10 mouse cellular contexts compared by ENCODE assay signal in genomic region chr5:107847349-107847748, GRCm38 (mm10). TPM values are rescaled to one million over a fixed set of nuclear protein-coding genes. Genes with fewer than 3 reads are reported as not detected.
DNase-seq lines count a peak whose midpoint lies in the region; ATAC-seq and TF ChIP-seq lines count a peak whose summit lies in the region.
"Had no signal": no experiment of that assay in that cellular context is flagged by ENCODE, and none has a peak within 500 bp of the region (broad histone marks: within the 10 kb centered on the region; RNA-seq: fewer than 3 reads in every experiment).

No protein-coding gene starts in this region.

- no peak overlapping the region for H3K4me3 ChIP-seq in kidney, adult 2 months (ENCODE audit: insufficient read depth, low read depth, low read length)
- no peak overlapping the region for H3K4me3 ChIP-seq in kidney, embryonic 14.5 days (ENCODE audit: low read length)
- H3K4me3 ChIP-seq in forebrain, embryonic 16.5 days (replicated peaks; ENCODE audit: low read length), result no peak overlapping the region
- H3K4me3 ChIP-seq: megakaryocyte, embryonic 14.5 days had no signal

- intact Hi-C loops in heart, postnatal 14 days (cut with DNase I), result no loop called here

- H3K27ac ChIP-seq in kidney, adult 2 months (ENCODE audit: insufficient read depth, low read depth, low read length), result no peak overlapping the region
- no peak overlapping the region for H3K27ac ChIP-seq in kidney, embryonic 14.5 days (ENCODE audit: low read depth, low read length)
- no peak overlapping the region for H3K27ac ChIP-seq in forebrain, embryonic 16.5 days (ENCODE audit: low read length)

- no peak for ATAC-seq in kidney, embryonic 14.5 days (ENCODE audit: low FRiP score, low TSS enrichment)
- no peak for ATAC-seq in forebrain, embryonic 16.5 days

- no peak for TF ChIP-seq CTCF in kidney, adult 2 months (conservative IDR thresholded peaks at IDR 0.05; ENCODE audit: insufficient read depth, insufficient read length, low read depth, low read length)
- TF ChIP-seq CTCF in brain, embryonic 14.5 days (IDR thresholded peaks at IDR 0.05; ENCODE audit: borderline replicate concordance, extremely low read depth, insufficient read depth, insufficient read length), result no peak

- H3K4me2 ChIP-seq in kidney, embryonic 14.5 days (replicated peaks; ENCODE audit: low read depth, low read length), result no peak overlapping the region
- no peak overlapping the region for H3K4me2 ChIP-seq in forebrain, embryonic 16.5 days (ENCODE audit: low read length)

- no peaks in the 10 kb centered on the region for H3K36me3 ChIP-seq in kidney, adult 2 months (ENCODE audit: control insufficient read depth, insufficient read depth, low read length)
- no peaks in the 10 kb centered on the region for H3K36me3 ChIP-seq in kidney, embryonic 14.5 days (ENCODE audit: control insufficient read depth, insufficient read depth, low read length)
- no peaks in the 10 kb centered on the region for H3K36me3 ChIP-seq in forebrain, embryonic 16.5 days (ENCODE audit: control insufficient read depth, insufficient read depth)

- no peak for TF ChIP-seq POLR2A in kidney, adult 2 months (IDR thresholded peaks at IDR 0.05; ENCODE audit: low read depth, low read length)
- TF ChIP-seq POLR2A in brain, embryonic 14.5 days (IDR thresholded peaks at IDR 0.05; ENCODE audit: borderline replicate concordance, extremely low read depth, insufficient read depth, insufficient read length, poor library complexity, severe bottlenecking), result no peak

- no peaks in the 10 kb centered on the region for H3K27me3 ChIP-seq in kidney, adult 2 months (replicated peaks; ENCODE audit: control insufficient read depth, insufficient read depth, low read length)
- no peaks in the 10 kb centered on the region for H3K27me3 ChIP-seq in kidney, embryonic 14.5 days (ENCODE audit: control insufficient read depth, insufficient read depth, low read length)
- no peaks in the 10 kb centered on the region for H3K27me3 ChIP-seq in forebrain, embryonic 16.5 days (replicated peaks; ENCODE audit: control insufficient read depth, insufficient read depth, low read length)

- H3K9ac ChIP-seq in kidney, embryonic 14.5 days (ENCODE audit: low read depth, low read length), result no peak overlapping the region
- no peak overlapping the region for H3K9ac ChIP-seq in forebrain, embryonic 16.5 days (replicated peaks; ENCODE audit: low read depth, low read length)

- H3K9me3 ChIP-seq in kidney, embryonic 14.5 days (ENCODE audit: control insufficient read depth, low read length), result no peaks in the 10 kb centered on the region
- H3K9me3 ChIP-seq in forebrain, embryonic 16.5 days (ENCODE audit: control insufficient read depth, low read length), result 0 out of 2 replicates have a peak, but pooled peaks cover 3% of the 10 kb centered on the region

- peaks cover 5% of the 10 kb centered on the region; the same call in 1 of the 2 replicates for H3K4me1 ChIP-seq in kidney, adult 2 months (ENCODE audit: control insufficient read depth, insufficient read depth, low read length)
- H3K4me1 ChIP-seq in kidney, embryonic 14.5 days (ENCODE audit: control insufficient read depth, insufficient read depth, low read length), result no peaks in the 10 kb centered on the region
- 0 out of 2 replicates have a peak, but pooled peaks cover 2% of the 10 kb centered on the region for H3K4me1 ChIP-seq in forebrain, embryonic 16.5 days (replicated peaks; ENCODE audit: control insufficient read depth, insufficient read depth, low read length)

- 45% methylated on average over 5 of the region's 5 CpGs for WGBS in kidney, adult 2 months
- 86% methylated on average over 5 of the region's 5 CpGs for WGBS in kidney, embryonic 14.5 days
- 57% methylated on average over 5 of the region's 5 CpGs for WGBS in forebrain, embryonic 16.5 days

- DNase-seq in kidney, adult 2 months, result peak; percentile 81
- peak; percentile 54 for DNase-seq in NIH3T3 (ENCODE audit: low read depth)
- DNase-seq in brain, embryonic 14.5 days (ENCODE audit: low read depth), result peak; percentile 69
- DNase-seq in heart, postnatal 14 days, result peak; percentile 44 to 71
- DNase-seq in layer of hippocampus, postnatal 36 days, result no peak
- DNase-seq in left cerebral cortex, adult 11 months (ENCODE audit: low spot score), result no peak

RNA-seq across cellular contexts. Expression of gene Ube2d2b, which starts 17.4 kb away (rescaled TPM):
- polyA plus RNA-seq in kidney, adult 2 months (2012; rRNA removed), result 0.08 TPM in 1 of 2 replicates, not detected in the other
- 0.64 and 0.95 TPM in 2 replicates for polyA plus RNA-seq in kidney, embryonic 14.5 days (2014; fragmentation: Nextera tagmentation; extraction: Ambion mirVana)
- not detected in 2 replicates for polyA plus RNA-seq in brain, embryonic 14.5 days (2012; rRNA removed)
- total RNA-seq in heart, postnatal 14 days (2021), result not detected
- total RNA-seq in layer of hippocampus, postnatal 36 days (2021), result not detected
- polyA plus RNA-seq in forebrain, embryonic 16.5 days (2015; fragmentation: Nextera tagmentation; extraction: Ambion mirVana), result 0.13 TPM in 1 of 2 replicates, not detected in the other
- total RNA-seq: left cerebral cortex, adult 8-10 months had no signal

RNA-seq across cellular contexts. Expression of gene Evi5, which starts 27.6 kb away (rescaled TPM):
- polyA plus RNA-seq in kidney, adult 2 months (2012; rRNA removed), result 37.3 and 39.0 TPM in 2 replicates
- 65.6 and 74.6 TPM in 2 replicates for polyA plus RNA-seq in kidney, embryonic 14.5 days (2014; fragmentation: Nextera tagmentation; extraction: Ambion mirVana)
- polyA plus RNA-seq in brain, embryonic 14.5 days (2012; rRNA removed), result 30.1 and 32.7 TPM in 2 replicates
- 10 to 100 TPM; 28.1 to 29.3 TPM for total RNA-seq in heart, postnatal 14 days (2021)
- total RNA-seq in layer of hippocampus, postnatal 36 days (2021), result 10 to 100 TPM; 57.9 to 58.4 TPM
- polyA plus RNA-seq in forebrain, embryonic 16.5 days (2015; fragmentation: Nextera tagmentation; extraction: Ambion mirVana), result 51.6 and 54.6 TPM in 2 replicates

RNA-seq across cellular contexts. Expression of gene Rpl5, which starts 53.0 kb away (rescaled TPM):
- 16.3 and 21.5 TPM in 2 replicates for polyA plus RNA-seq in kidney, adult 2 months (2012; rRNA removed)
- 85.7 and 92.5 TPM in 2 replicates for polyA plus RNA-seq in kidney, embryonic 14.5 days (2014; fragmentation: Nextera tagmentation; extraction: Ambion mirVana)
- polyA plus RNA-seq in brain, embryonic 14.5 days (2012; rRNA removed), result 155 and 179 TPM in 2 replicates
- total RNA-seq in heart, postnatal 14 days (2021), result 10 to 100 TPM; 42.3 to 42.5 TPM
- 10 to 100 TPM; 71.3 to 78.0 TPM for total RNA-seq in layer of hippocampus, postnatal 36 days (2021)
- 75.2 and 76.8 TPM in 2 replicates for polyA plus RNA-seq in forebrain, embryonic 16.5 days (2015; fragmentation: Nextera tagmentation; extraction: Ambion mirVana)

Comparison
In these comparisons a context has a peak if more than half of its experiments do, and no peak if none do; other contexts are left out.
1. DNase-seq: peak in kidney, adult 2 months (single experiment), NIH3T3 (single experiment), brain, embryonic 14.5 days (single experiment) and heart, postnatal 14 days (2 of 2); none in layer of hippocampus, postnatal 36 days (0 of 2) and left cerebral cortex, adult 11 months (single experiment).